Mouse (Mus musculus) spleen, postnatal 4 days (tissue): ENCODE results near the gene Bcl2l1.

Experiments
- DNase-seq, 2 experiments: peaks; one replicate each; pipeline ENCODE4 v3.0.0; 2022; ENCODE audit warnings: low spot score in 2 of 2

Gene Bcl2l1

DNA sequence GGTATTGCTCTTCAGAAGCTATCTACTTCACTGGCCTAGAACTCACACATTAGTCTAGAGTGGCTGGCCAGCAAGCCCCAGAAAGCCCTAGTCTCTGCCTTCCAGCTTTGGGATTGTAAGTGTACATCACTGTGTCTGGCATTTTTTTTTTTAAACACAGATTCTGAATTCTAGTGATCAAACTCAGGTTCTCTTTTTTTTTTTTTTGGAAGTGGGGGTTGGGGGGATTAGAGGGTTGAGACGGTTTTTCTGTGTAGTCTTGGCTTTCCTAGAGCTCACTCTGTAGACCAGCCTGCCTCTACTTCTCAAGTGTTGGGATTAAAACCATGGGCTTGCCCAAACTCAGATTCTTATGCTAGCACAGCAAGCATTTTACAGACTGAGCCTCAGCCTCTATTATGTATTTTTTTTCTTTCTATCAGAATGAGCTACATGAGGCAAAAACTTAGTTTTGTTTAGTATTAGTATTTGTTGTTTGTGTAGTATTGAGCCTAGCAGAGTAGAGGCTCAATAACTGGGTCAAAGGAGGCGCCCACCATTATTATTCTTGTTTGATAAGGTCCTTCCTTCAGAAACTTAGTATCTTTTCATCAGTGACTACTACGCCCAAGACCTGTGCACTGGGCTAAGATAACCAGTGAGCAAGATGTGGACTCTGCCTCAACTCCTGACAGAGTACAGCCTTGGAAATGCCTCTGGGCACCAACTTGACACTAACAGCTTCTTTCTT, 6.9 kb downstream of the Bcl2l1 start:
- DNase-seq = no peak

- no peak for DNase-seq
These were observed 7.8 kb downstream of the Bcl2l1 start for GRCm38 (mm10) chr2:152823770-152824169.

GRCm38 (mm10) chr2:152821566-152821965, 10.0 kb downstream of the Bcl2l1 start:
- DNase-seq = no peak

GRCm38 (mm10) chr2:152821023-152821422, 10.5 kb downstream of the Bcl2l1 start:
- DNase-seq = no peak

DNA sequence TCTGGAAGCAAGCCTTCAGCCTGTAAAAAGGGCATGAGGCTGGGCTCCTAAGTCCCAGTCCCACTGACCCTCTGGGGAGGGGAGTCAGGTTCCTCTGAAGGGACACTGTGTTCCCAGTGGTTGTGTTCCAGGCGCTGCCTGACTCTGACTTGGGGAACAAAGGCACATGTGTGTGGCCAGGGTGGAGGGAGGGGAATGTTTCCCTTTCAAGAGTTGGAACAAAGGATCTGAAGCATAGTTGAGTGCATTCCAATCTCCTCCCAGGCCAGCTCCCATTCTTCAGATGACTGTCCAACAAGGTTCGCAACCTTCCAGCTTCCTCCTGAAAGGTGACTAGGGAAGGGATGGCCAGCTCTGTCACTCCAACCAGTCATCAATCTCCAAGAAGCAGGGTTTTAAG, 11.2 kb downstream of the Bcl2l1 start:
- DNase-seq = no peak

GRCm38 (mm10) chr2:152819926-152820325, 11.6 kb downstream of the Bcl2l1 start:
- no peak for DNase-seq

DNA sequence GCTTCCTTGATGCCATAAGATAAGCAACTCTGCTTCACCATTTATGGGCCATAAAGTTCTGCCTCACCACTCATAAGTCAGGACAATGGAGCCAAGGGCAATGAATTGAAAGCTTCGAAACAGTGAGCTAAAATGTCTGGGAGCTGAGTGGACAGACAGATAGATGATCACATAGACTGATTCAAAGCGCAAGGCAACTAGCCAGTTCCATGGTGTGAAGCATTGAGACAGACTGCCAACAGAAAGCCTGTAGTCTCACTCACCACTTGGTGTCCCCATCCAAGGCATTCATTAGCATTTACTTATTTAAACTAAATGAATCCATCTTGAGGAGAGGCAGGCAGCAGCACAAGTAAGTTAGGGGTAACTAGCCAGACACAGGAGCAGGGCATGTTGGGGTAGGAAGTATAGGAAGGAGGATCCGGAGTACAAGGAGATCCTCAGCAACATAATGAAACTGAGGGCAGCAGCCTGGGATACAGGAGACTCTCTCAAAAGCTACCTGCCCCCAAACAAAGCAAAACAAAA, 12.4 kb downstream of the Bcl2l1 start:
- DNase-seq = no peak

DNA sequence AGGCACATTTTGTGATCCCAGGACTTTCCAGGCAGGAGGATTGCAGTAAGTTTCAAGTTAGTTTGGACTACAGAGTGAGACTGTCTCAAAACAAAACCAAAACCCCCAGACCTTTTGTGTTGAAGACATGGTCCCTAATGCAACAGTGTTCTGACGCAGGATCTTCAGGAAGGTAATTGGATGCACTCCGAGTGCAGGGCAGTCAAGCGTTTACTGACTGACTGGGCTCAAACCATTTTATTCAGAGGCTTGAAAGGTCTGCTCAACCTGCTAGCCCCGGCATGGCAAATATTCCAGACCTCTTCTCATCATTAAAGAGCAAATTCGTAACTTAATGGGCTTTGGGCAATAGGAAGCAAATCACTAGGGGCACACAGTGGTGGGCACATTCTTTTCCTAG, 12.8 kb downstream of the Bcl2l1 start:
- DNase-seq = no peak

DNA sequence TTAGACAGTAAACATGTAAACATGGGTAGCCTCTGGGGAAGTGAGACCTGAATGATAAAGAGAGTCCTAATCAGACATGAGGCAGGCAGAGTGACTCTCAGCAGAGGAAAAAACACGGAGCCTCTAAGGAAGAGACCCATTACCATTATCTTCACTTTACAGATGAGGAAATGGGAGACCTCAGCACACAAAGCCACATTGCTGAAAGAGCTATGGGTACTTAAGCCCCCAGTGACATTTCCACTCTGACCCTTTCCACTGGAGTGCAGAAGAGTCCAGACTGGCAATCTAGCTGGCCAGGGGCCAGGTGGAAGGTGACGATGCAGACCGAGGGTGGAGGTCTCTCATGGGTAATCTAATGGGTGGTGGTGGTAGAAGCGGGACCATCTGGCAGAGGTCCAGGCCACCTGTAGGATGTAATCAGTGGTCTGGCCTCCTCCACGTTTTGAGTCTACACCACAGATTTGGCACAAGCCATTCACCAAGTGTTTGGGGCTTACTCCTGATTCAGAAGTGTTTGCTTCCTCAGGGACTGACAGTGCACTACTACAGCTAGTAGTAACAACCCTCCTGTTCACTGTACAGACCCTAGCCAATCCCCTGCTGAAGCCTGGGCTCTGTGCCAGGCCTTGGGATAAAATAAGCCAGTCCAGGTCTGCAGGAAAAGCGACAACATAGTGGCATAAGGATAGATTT, 13.8 kb downstream of the Bcl2l1 start:
- peak; percentile 70 to 84 for DNase-seq

- DNase-seq = no peak
These were observed 14.7 kb downstream of the Bcl2l1 start for GRCm38 (mm10) chr2:152816657-152817348.

- DNase-seq = peak; percentile 64 to 76
These were observed 15.5 kb downstream of the Bcl2l1 start for GRCm38 (mm10) chr2:152815879-152816656.

DNA sequence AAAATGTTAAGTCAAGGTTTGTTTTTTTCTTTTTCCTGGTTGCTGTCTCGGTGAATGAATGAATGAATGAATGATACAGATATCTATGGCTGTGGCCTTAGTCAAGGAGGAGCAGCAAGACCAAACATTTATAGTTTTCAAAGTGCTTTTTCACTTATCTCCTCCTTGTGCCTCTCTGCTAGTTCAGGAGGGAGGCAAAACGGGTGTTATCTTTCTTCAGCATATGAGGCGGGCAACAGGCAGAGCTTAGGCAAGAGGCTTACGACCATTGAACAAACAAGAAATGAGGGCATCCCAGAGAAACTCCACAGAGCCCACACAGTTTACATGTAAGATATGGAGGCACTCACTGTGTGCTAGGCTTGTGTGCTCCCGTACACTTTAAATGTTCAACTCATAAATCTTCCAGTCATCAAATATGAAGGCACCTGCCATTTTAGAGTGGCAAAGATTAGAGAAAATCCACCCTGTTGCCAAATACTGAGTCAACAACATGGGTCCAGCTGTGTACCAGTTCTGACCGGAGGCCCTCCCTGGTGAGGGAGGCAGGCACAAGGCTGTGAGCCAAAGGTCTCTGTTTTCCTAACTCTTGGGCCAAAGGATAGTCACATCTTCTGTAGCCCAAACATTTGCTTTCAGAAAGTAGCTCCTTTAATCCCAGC, 17.2 kb downstream of the Bcl2l1 start:
- peak in 1 of 2 experiments; percentile 54 for DNase-seq

GRCm38 (mm10) chr2:152813232-152813631, 18.3 kb downstream of the Bcl2l1 start:
- DNase-seq = no peak

DNA sequence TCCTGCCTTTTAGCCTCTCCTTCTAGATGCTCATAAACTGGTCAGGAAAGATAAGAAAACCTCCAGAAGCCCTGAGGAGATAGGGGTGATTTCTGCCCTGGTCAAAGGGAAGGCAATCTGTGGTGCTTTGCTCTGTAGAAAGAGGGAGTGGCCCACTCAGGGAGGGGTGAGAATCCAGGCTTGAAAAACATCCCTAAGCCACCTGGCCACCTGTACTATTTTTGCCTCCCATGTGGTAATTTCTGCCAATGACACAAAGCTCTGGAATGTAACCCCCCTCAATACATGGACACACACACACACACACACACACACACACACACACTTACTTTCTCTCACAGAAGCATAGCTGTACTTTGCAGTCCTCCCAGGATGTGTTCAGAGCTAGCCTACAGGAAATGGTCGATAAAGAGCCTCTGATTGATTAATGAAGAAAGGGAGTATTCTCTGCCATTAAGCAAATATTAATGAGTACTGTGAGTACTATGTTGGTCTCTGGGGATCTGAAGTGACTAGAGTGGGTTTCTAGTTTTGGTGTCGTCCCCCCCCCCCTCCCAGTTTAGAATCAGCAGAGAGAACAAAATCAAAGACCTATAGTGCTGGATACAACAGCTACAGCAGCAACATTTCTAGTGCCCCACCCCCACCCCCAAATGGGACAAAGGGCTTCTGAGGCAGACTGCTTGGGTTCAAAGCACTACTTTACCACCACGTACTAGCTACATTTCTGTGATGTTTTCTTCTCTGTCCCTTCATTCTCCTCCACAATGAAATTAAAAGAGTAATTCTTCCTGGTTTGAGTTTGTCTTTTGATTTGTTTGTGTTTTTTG, 20.0 kb downstream of the Bcl2l1 start:
- DNase-seq = peak in 1 of 2 experiments; percentile 59

- DNase-seq = no peak
These were observed 21.2 kb downstream of the Bcl2l1 start for GRCm38 (mm10) chr2:152810158-152810941.

DNA sequence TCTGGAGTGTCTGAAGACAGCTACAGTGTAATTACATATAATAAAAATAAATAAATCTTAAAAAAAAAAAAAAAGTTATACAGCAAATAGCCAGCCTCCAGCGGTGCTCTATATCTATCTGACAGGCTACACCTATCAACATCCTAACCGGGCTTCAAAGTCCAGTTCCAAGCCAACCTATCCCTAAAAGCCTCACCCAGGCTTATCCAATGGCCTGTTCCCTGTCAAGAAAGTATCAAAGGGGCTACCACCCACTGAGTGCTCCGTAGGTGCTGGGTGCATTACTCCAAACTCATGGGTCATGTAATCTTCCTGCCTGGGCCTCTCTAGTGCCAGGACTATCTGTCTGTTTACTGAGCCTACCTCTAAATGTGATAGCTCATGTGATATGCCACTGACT, 23.4 kb downstream of the Bcl2l1 start:
- DNase-seq = no peak

DNA sequence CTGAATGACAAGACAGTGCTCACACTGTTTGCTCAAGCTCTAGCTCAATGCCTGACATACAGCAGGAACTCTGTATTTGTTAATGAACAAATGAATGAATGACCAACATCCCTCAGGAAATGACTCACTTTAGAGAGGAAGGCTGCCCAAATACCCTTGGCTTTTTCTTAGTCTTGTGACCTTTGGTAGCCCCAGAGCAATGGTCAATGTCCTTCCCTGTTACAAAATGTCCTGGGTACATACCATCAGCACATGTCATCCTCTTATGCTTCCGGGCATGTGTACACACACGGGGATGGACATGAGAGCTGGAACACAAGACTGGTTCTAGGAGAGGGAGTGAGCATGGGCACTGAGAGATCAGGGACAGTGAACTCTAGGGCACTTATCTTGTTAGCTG, 25.5 kb downstream of the Bcl2l1 start:
- DNase-seq = no peak

DNA sequence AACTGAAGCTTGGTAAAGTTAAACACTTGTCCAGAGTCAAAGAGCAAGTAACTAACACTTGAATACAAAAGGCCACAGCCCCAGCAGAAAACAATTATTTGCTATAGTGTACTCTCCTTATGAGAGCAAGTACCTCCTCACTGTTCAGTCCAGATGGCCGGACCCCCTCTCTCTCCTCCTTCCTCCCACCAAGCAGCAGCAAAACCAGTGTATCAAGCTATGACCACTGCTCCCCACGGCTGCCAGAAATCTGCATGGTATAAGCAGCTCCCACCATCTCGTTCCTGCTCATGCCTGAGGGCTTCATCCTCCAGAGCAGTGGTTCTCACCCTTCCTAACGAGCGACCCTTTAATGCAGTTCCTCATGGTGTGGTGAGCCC, 26.4 kb downstream of the Bcl2l1 start:
- DNase-seq = no peak

DNA sequence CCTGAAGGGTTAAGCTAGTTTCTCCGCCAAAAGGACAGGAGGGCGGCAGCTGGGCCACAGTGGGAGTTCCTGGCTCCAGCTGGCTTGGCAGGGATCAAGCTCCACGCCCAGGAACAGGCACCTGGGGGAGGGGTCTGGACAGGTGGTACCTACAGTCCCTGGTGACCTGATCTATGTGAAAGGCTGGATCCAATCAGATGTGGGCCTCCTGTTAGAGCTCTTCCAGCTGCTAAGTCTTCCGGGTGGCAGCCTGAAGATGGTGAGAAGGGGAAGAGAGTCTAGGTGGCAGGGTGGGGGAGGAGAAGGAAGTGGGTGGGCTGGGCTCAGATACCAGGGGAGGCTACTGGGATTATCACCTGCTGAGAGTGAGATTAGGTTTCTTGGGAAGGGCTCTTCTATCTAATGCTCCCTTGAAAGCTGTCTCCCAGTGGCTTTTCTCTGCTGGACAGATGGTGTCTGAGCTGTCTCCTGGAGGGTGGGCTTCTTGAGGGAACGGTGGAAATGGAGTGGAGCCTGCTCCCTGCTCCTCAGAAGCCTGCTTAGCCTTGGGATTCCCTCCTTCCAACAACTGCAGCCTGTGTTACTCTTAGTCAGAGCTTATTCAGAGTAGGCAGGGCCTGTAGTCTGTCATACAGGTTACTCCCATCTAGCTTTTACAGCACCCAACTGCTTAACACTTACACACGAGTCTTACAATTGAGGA, 27.0 kb downstream of the Bcl2l1 start:
- no peak for DNase-seq
